Mouse (Mus musculus) regulatory T cell (primary cell): ENCODE data around the gene P2ry2.

Source experiments
- in situ Hi-C: fragments of 300-600 bp; cut with MboI, MseI; formaldehyde crosslinking; loops from one replicate; pipeline ENCODE4 v1.15.1; 2025; ENCODE audit warnings: high pct_unique_total_duplicates

P2ry2 gene

GRCm38 (mm10) chr7:100990636-100991311 lies 21.9 kb downstream of the P2ry2 start:
- in situ Hi-C loops, result no loop called here

- in situ Hi-C loops, result no loop called here
Measured at GRCm38 (mm10) chr7:100988092-100988491, 24.6 kb downstream of the P2ry2 start.

GRCm38 (mm10) chr7:100984452-100985395 lies 27.9 kb downstream of the P2ry2 start:
- in situ Hi-C loops, result no loop called here

- in situ Hi-C loops, result no loop called here
Measured at GRCm38 (mm10) chr7:100979175-100979574, 33.5 kb downstream of the P2ry2 start.

- in situ Hi-C loops, result no loop called here
Measured at GRCm38 (mm10) chr7:100978171-100978570, 34.5 kb downstream of the P2ry2 start.

GRCm38 (mm10) chr7:100974135-100974903 lies 38.3 kb downstream of the P2ry2 start, which contains the start of gene P2ry6:
Gene P2ry6 (minus strand): TSS chr7:100974649.
- in situ Hi-C loops, result no loop called here

- in situ Hi-C loops, result no loop called here
Measured at GRCm38 (mm10) chr7:100972875-100973274, 39.8 kb downstream of the P2ry2 start.

GRCm38 (mm10) chr7:100968874-100969659 lies 43.6 kb downstream of the P2ry2 start:
- in situ Hi-C loops, result no loop called here

GRCm38 (mm10) chr7:100968376-100968775 lies 44.3 kb downstream of the P2ry2 start:
- in situ Hi-C loops, result no loop called here

GRCm38 (mm10) chr7:100967850-100968249 lies 44.8 kb downstream of the P2ry2 start:
- in situ Hi-C loops, result no loop called here

GRCm38 (mm10) chr7:100966014-100966413 lies 46.7 kb downstream of the P2ry2 start:
- in situ Hi-C loops, result no loop called here

- in situ Hi-C loops, result no loop called here
Measured at GRCm38 (mm10) chr7:100965079-100965478, 47.6 kb downstream of the P2ry2 start.

GRCm38 (mm10) chr7:100964242-100964641 lies 48.4 kb downstream of the P2ry2 start:
- in situ Hi-C loops, result no loop called here

- in situ Hi-C loops, result no loop called here
Measured at GRCm38 (mm10) chr7:100963381-100963780, 49.3 kb downstream of the P2ry2 start.

GRCm38 (mm10) chr7:100961146-100961545 lies 51.5 kb downstream of the P2ry2 start:
- in situ Hi-C loops, result no loop called here

GRCm38 (mm10) chr7:100960462-100960861 lies 52.2 kb downstream of the P2ry2 start:
- in situ Hi-C loops, result no loop called here

- in situ Hi-C loops, result loop anchor here (5.0 kb wide), 1 partner anchor 84 kb away; no protein-coding TSS in a partner anchor
Measured at GRCm38 (mm10) chr7:100958426-100958825, 54.2 kb downstream of the P2ry2 start.

- in situ Hi-C loops, result no loop called here
Measured at GRCm38 (mm10) chr7:100952686-100953085, 60.0 kb downstream of the P2ry2 start.

- in situ Hi-C loops, result no loop called here
Measured at GRCm38 (mm10) chr7:100951903-100952302, 60.8 kb downstream of the P2ry2 start.

GRCm38 (mm10) chr7:100950481-100951010 lies 62.1 kb downstream of the P2ry2 start:
- in situ Hi-C loops, result no loop called here

- in situ Hi-C loops, result no loop called here
Measured at GRCm38 (mm10) chr7:100950031-100950430, 62.6 kb downstream of the P2ry2 start.
